Mouse (Mus musculus) heart, embryonic 14.5 days (tissue): Measurements from ENCODE around the gene Olfr397. TPM values are rescaled to one million over a fixed set of nuclear protein-coding genes. Genes with fewer than 3 reads are reported as not detected.

Source experiments
- ATAC-seq: fragments of 200-750 bp; cut with Nextera tagmentation; 2 replicates; pipeline ENCODE4 v1.8.0; 2017; ENCODE audit warnings: low read depth, moderate TSS enrichment; ENCODE audit not compliant: insufficient number of reproducible peaks, insufficient read depth, low FRiP score
- H3K27ac ChIP-seq, 2 experiments: fragments of 200-500 bp in 1 of 2; fragments of 300-500 bp in 1 of 2; sonication (generic) in 1 of 2; replicated peaks in 1 of 2; 2 replicates each; pipeline ENCODE4 v1.5.1; 2012 to 2014; ENCODE audit warnings: low read depth in 2 of 2, low read length in 2 of 2, control low read depth in 1 of 2, mild to moderate bottlenecking in 1 of 2, mixed read lengths in 1 of 2; ENCODE audit not compliant: control insufficient read depth in 1 of 2, insufficient read depth in 1 of 2
- H3K27me3 ChIP-seq: fragments of 300-500 bp; sonication (generic); 2 replicates; pipeline ENCODE4 v1.6.1; 2014; ENCODE audit warnings: mild to moderate bottlenecking, low read length, control low read depth; ENCODE audit not compliant: control insufficient read depth, insufficient read depth
- H3K36me3 ChIP-seq: fragments of 300-500 bp; sonication (generic); 2 replicates; pipeline ENCODE4 v1.6.1; 2014; ENCODE audit warnings: mild to moderate bottlenecking, control low read depth, low read length, mixed read lengths; ENCODE audit not compliant: control insufficient read depth, insufficient read depth
- H3K4me1 ChIP-seq, 2 experiments: fragments of 200-500 bp in 1 of 2; fragments of 300-500 bp in 1 of 2; sonication (generic) in 1 of 2; 2 replicates each; pipeline ENCODE4 v1.6.1; 2012 to 2014; ENCODE audit warnings: low read length in 2 of 2, control low read depth in 1 of 2, mixed read lengths in 1 of 2; ENCODE audit not compliant: control insufficient read depth in 2 of 2, insufficient read depth in 2 of 2
- H3K4me2 ChIP-seq: fragments of 300-500 bp; sonication (generic); 2 replicates; pipeline ENCODE4 v1.6.1; 2014; ENCODE audit warnings: mild to moderate bottlenecking, low read length
- H3K4me3 ChIP-seq, 2 experiments: fragments of 200-500 bp in 1 of 2; fragments of 300-500 bp in 1 of 2; sonication (generic) in 1 of 2; 2 replicates each; pipeline ENCODE4 v1.5.1; 2012 to 2014; ENCODE audit warnings: low read length in 2 of 2, mild to moderate bottlenecking in 2 of 2, control low read depth in 1 of 2, low read depth in 1 of 2, moderate library complexity in 1 of 2; ENCODE audit not compliant: control insufficient read depth in 1 of 2, insufficient read depth in 1 of 2
- H3K9ac ChIP-seq: fragments of 300-500 bp; sonication (generic); 2 replicates; pipeline ENCODE4 v1.6.1; 2014; ENCODE audit warnings: mild to moderate bottlenecking, low read length
- H3K9me3 ChIP-seq: fragments of 300-500 bp; sonication (generic); 2 replicates; pipeline ENCODE4 v1.6.1; 2016; ENCODE audit warnings: low read length, control low read depth; ENCODE audit not compliant: control insufficient read depth
- WGBS: fragments of 180-500 bp; shearing (Covaris S2); extraction: QIAGEN DNeasy Blood & Tissue Kit; methylation state at CpG from one replicate; pipeline ENCODE4 v1.1.7; 2014; 5-methylcytosine and 5-hydroxymethylcytosine counted together
- polyA plus RNA-seq: library from polyadenylated mRNA; unstranded; fragments of >200 nt; fragmentation: Nextera tagmentation; extraction: Ambion mirVana; gene quantifications from 2 replicates; pipeline ENCODE4 v1.2.1, GENCODE M21; 2014

The Olfr397 gene
- polyA plus RNA-seq, result not detected in 2 replicates

GRCm38 (mm10) chr11:73960517-73960916 lies at the start of gene Olfr397:
Gene Olfr397 (plus strand): TSS chr11:73960817.
- H3K27ac ChIP-seq, result no peak within 1 kb of the TSS
- H3K4me1 ChIP-seq, result no peaks in the 10 kb centered on the region
- 43% methylated on average over 1 of the region's 1 CpGs for WGBS
- H3K4me3 ChIP-seq, result no peak within 1 kb of the TSS
- ATAC-seq, result no peak
- H3K9ac ChIP-seq, result no peak within 1 kb of the TSS
- H3K9me3 ChIP-seq, result peaks cover 13% of the 10 kb centered on the region
- no peaks in the 10 kb centered on the region for H3K27me3 ChIP-seq
- H3K36me3 ChIP-seq, result no peaks in the 10 kb centered on the region
- H3K4me2 ChIP-seq, result no peak within 1 kb of the TSS

- H3K4me1 ChIP-seq, result no peaks in the 10 kb centered on the region
- H3K9ac ChIP-seq, result no peak within 1 kb of the TSS
- H3K9me3 ChIP-seq, result peaks cover 3% of the 10 kb centered on the region; the same call in 1 of the 2 replicates
- H3K27me3 ChIP-seq, result no peaks in the 10 kb centered on the region
- H3K4me2 ChIP-seq, result no peak within 1 kb of the TSS
- no peak for ATAC-seq
- no peak within 1 kb of the TSS for H3K27ac ChIP-seq
- no peaks in the 10 kb centered on the region for H3K36me3 ChIP-seq
- H3K4me3 ChIP-seq, result no peak within 1 kb of the TSS
These were observed 24.2 kb upstream of the Olfr397 start, which contains the start of gene Olfr23 for GRCm38 (mm10) chr11:73936377-73936776. Gene Olfr23 (plus strand): TSS chr11:73936677.

GRCm38 (mm10) chr11:73990307-73990706 lies 29.7 kb downstream of the Olfr397 start, which contains the start of gene Olfr398:
Gene Olfr398 (minus strand): TSS chr11:73990407.
- no peak within 1 kb of the TSS for H3K27ac ChIP-seq
- peaks cover 18% of the 10 kb centered on the region for H3K9me3 ChIP-seq
- H3K4me3 ChIP-seq, result no peak within 1 kb of the TSS
- no peaks in the 10 kb centered on the region for H3K27me3 ChIP-seq
- H3K9ac ChIP-seq, result no peak within 1 kb of the TSS
- no peak within 1 kb of the TSS for H3K4me2 ChIP-seq
- no peak for ATAC-seq
- H3K4me1 ChIP-seq, result no peaks in the 10 kb centered on the region
- H3K36me3 ChIP-seq, result no peaks in the 10 kb centered on the region

GRCm38 (mm10) chr11:73993115-73993514 lies 32.5 kb downstream of the Olfr397 start:
- Histone ChIP-seq H3K4me2 (no peak overlapping the region), H3K36me3 (no peaks in the 10 kb centered on the region), H3K27me3 (no peaks in the 10 kb centered on the region), H3K27ac (no peak overlapping the region), H3K9me3 (peaks cover 12% of the 10 kb centered on the region; the same call in 1 of the 2 replicates), H3K4me3 (no peak overlapping the region), H3K4me1 (no peaks in the 10 kb centered on the region), H3K9ac (no peak overlapping the region)
- no peak for ATAC-seq

Other genes starting within 250 kb of the Olfr397 start
- not detected in 2 replicates for gene Olfr389, start 180.1 kb upstream of the Olfr397 start, polyA plus RNA-seq
- not detected in 2 replicates for gene Olfr390, start 177.9 kb upstream of the Olfr397 start, polyA plus RNA-seq
- gene Olfr391-ps, start 157.8 kb upstream of the Olfr397 start, polyA plus RNA-seq, result not detected in 2 replicates
- not detected in 2 replicates for gene Olfr392, start 143.8 kb upstream of the Olfr397 start, polyA plus RNA-seq
- not detected in 2 replicates for gene Olfr393, start 109.4 kb upstream of the Olfr397 start, polyA plus RNA-seq
- not detected in 2 replicates for gene Olfr394, start 70.0 kb upstream of the Olfr397 start, polyA plus RNA-seq
- not detected in 2 replicates for gene Olfr395, start 51.5 kb upstream of the Olfr397 start, polyA plus RNA-seq
- not detected in 2 replicates for gene Olfr23, start 24.1 kb upstream of the Olfr397 start, polyA plus RNA-seq
- not detected in 2 replicates for gene Olfr398, start 29.6 kb downstream of the Olfr397 start, polyA plus RNA-seq
- not detected in 2 replicates for gene Olfr139, start 95.7 kb downstream of the Olfr397 start, polyA plus RNA-seq
- not detected in 2 replicates for gene Olfr399, start 95.8 kb downstream of the Olfr397 start, polyA plus RNA-seq
- gene Zfp616, start 109.1 kb downstream of the Olfr397 start, polyA plus RNA-seq, result not detected in 2 replicates
- gene Olfr401, start 152.9 kb downstream of the Olfr397 start, polyA plus RNA-seq, result not detected in 2 replicates
- gene Olfr402, start 192.7 kb downstream of the Olfr397 start, polyA plus RNA-seq, result not detected in 2 replicates
- gene Olfr403, start 225.4 kb downstream of the Olfr397 start, polyA plus RNA-seq, result not detected in 2 replicates